Mouse (Mus musculus) monocyte, adult 2 months (primary cell): Measurements from ENCODE around the gene Lcp1.

Experiments used
- DNase-seq, 2 experiments: peaks; one replicate each; pipeline ENCODE4 v3.0.0; 2022; ENCODE audit warnings: low spot score in 2 of 2, low read depth in 1 of 2

Lcp1 gene

DNA sequence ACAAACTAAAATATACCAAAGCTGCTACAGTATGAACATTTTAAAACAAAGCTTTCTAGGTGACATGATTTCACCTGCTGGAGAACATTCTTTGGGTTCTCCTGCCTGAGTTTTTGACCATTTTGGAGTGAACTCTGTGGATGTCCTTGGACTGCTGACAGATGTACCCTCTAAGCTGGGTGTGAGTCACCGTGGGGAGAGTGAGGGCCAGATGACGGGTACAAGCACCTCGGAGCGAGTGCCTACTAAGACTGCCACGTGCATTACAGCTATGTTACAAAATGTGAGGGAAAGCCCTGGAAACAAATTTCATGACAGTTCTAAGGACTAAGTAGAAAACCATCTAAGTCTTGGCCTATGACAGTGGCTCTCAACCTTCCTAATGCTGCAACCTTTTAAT lies 138.6 kb downstream of the Lcp1 start:
- DNase-seq: no peak

DNA sequence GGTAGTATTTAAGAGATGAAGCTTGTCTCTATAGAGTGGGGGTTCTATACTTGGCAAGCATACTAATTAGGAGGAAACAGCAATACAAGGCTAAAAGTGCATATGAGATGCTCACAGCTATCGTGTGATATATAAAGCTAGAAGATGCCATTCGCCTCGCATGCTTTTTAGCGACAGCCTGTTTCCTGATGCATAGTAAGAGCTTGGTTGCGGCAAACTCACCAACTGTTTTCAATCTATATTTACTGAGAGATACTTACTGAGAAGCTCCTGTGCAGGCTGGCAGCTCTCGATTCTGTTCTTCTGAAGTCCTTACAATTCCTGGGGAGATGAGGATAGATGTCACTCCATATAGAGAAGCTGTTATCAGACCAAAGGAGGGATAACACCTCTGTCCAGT lies 148.8 kb downstream of the Lcp1 start:
- DNase-seq: no peak

DNA sequence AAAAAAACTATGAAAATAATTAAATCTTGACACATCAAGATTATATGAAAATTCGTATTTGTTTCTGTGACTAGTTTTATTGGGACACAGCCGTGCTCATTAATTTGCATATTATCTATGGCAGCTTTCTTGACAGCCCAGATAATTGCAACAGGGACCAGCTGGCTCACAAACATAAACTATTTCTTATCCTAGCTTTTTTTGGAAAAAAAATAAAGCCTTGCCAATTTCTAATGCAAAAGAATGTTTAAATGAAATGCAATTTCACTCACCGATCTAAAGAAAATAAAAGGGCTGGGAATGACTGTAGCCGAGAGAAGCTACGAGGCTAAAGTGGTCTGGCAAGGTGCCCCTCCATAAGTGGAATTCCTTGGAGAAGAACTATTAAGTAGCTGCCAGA lies 149.5 kb downstream of the Lcp1 start:
- DNase-seq: no peak
